Mouse (Mus musculus): ENCODE results near the gene Olfr809.

Olfr809 gene

DNA sequence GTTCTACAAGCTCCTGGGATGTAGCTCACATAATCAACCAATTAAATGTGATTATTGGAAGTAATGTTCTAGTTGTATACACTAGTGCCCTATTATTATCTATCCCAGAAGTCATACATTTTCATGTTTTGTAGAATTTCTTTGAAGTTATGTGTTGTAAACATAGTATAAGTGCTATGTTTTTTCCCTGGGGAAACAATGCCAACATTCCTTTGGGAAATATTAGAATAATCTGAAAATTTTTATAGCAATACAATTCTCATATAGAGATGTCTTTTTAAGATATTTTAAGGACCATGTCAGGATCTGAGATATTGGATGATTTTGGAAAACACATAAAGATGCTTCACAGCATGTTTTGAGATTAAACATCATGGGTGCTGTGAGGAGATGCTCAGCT lies at the start of gene Olfr809:
TSS of gene Olfr809 (plus strand) at position 301 of the 400 bp plus-strand sequence.
- DNase-seq, result no peak

DNA sequence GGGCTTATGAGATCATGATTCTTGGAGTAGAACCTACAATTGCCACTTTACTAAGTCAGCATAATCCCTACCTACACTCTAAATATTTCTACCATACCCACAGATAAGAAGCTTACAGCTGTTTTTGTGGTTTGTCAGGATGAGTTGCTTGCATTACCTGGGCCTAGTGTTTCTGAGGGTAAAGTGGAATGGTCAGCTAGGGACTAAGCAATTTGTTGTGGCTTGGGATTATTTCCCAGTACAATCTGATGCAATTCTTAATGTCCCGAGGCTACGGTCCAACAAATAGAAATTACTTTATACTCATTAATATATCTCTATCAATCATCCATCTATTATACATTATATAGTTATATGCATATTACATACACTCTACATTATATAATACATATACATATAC lies 45.2 kb upstream of the Olfr809 start, which contains the start of gene Olfr805:
TSS of gene Olfr805 (minus strand) at position 101 of the 400 bp plus-strand sequence.
- no peak for DNase-seq

- DNase-seq, result no peak
Measured at GRCm38 (mm10) chr10:129741821-129742220, 32.6 kb upstream of the Olfr809 start, which contains the start of gene Olfr806. TSS of gene Olfr806 (minus strand) at chr10:129741921.

DNA sequence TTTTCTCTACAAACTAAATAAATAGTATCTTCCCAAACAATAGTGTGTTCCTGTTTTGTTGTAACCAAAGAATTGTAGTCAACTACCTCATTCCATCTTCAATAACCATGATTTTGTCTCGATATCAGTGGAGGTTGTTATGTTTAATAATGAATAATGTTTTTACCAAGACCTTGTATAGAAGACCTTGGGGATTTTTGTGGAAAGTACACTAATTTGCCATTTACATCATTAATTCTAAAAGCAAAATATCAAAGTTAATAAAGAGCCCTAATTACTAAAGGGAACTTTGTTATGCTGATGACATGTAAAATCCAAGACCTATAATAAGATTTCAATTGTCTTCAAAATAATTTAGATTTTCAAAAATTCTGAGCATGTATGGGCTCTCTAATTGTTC lies 16.7 kb upstream of the Olfr809 start, which contains the start of gene Olfr807:
TSS of gene Olfr807 (minus strand) at position 101 of the 400 bp plus-strand sequence.
- DNase-seq, result no peak

DNA sequence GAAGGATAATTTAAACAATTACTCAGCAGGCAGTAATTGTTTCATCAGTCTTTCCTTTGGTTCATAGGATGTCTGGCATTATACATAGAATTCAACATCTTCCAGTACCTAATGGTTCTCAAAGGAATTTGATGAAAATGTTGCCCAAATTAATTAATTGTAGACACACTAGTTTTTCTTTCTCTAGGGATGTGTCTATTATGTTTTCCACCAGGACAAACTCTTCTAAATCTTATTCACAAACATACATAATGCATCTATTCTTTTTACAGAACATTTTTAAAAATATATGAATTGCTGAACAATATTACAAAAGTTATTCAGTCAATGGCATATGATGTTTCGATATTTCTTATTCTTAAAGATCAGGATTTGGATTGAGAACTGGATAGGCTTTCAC lies 9.3 kb upstream of the Olfr809 start, which contains the start of gene Olfr808:
TSS of gene Olfr808 (plus strand) at position 301 of the 400 bp plus-strand sequence.
- DNase-seq, result no peak

DNA sequence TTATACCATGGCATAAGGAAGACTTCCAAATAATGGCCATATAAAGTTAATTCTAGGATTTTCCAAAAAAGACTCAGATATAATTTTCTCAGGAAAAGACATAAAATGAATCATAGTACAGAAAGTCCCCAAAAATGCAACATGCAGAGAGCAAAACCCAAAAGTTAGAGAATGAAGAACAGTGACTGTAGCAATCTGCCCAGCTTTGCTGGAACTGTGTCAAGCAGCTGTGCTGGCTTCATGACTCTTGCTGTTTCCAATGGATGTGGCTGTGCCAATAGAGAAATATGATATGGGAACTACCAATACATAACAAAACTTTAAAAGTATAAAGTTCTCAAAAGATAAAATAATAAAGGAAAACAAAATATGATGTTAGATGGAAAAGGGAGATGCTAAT lies 3.7 kb downstream of the Olfr809 start:
- no peak for DNase-seq

DNA sequence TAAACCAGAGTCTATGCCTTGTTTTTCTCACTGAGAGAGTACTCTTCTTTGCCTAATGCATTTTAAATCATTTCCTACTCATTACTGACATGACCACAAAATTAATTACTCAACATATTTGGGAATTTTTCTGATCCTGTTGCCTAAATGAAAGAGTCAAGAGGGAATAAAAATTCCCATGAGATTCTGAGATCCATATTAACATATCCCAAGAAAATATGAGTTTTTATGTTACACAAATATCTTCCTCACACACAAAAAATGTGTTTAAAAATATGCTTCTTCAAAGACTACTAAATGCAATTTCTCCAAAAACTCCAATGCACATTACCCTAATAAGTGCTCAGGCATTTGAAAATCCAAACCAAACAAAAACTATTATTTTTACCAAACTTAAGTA lies 20.4 kb downstream of the Olfr809 start, which contains the start of gene Olfr810:
TSS of gene Olfr810 (minus strand) at position 101 of the 400 bp plus-strand sequence.
- DNase-seq, result no peak

GRCm38 (mm10) chr10:129804296-129804695 lies 29.9 kb downstream of the Olfr809 start, which contains the start of gene Olfr811:
TSS of gene Olfr811 (minus strand) at chr10:129804396.
- DNase-seq, result no peak
